Mouse (Mus musculus) liver, embryonic 15.5 days (tissue): Measurements from ENCODE around the gene Akap13. TPM values are rescaled to one million over a fixed set of nuclear protein-coding genes. Genes with fewer than 3 reads are reported as not detected.
A peak's percentile ranks its signal among the peaks of the same experiment; 100 is the strongest.
"Not testable (repeated sequence)": the region's sequence is repeated elsewhere in the genome, so short reads cannot be mapped to it uniquely, and the experiment has no call there.

ENCODE experiments used
- ATAC-seq: fragments of 200-750 bp; cut with Nextera tagmentation; 2 replicates; pipeline ENCODE4 v1.8.0; 2017; ENCODE audit warnings: moderate number of reproducible peaks, mild to moderate bottlenecking, moderate library complexity; ENCODE audit not compliant: insufficient read depth
- H3K27ac ChIP-seq: fragments of 300-500 bp; sonication (generic); replicated peaks from 2 replicates; pipeline ENCODE4 v1.5.1; 2015; ENCODE audit warnings: mild to moderate bottlenecking, inconsistent platforms
- H3K27me3 ChIP-seq: fragments of 300-500 bp; sonication (generic); 2 replicates; pipeline ENCODE4 v1.6.1; 2015; ENCODE audit warnings: mild to moderate bottlenecking, inconsistent platforms
- H3K36me3 ChIP-seq: fragments of 300-500 bp; sonication (generic); replicated peaks from 2 replicates; pipeline ENCODE4 v1.6.1; 2015; ENCODE audit warnings: moderate library complexity, mild to moderate bottlenecking, inconsistent platforms
- H3K4me1 ChIP-seq: fragments of 300-500 bp; sonication (generic); replicated peaks from 2 replicates; pipeline ENCODE4 v1.6.1; 2015; ENCODE audit warnings: inconsistent platforms
- H3K4me2 ChIP-seq: fragments of 300-500 bp; sonication (generic); 2 replicates; pipeline ENCODE4 v1.6.1; 2015; ENCODE audit warnings: moderate library complexity, mild to moderate bottlenecking, inconsistent platforms
- H3K4me3 ChIP-seq: fragments of 300-500 bp; sonication (generic); replicated peaks from 2 replicates; pipeline ENCODE4 v1.5.1; 2015; ENCODE audit warnings: mild to moderate bottlenecking, inconsistent platforms
- H3K9ac ChIP-seq: fragments of 300-500 bp; sonication (generic); 2 replicates; pipeline ENCODE4 v1.6.1; 2015; ENCODE audit warnings: moderate library complexity, mild to moderate bottlenecking, inconsistent platforms
- H3K9me3 ChIP-seq: fragments of 300-500 bp; sonication (generic); replicated peaks from 2 replicates; pipeline ENCODE4 v1.6.1; 2016; ENCODE audit warnings: inconsistent platforms
- WGBS: fragments of 180-500 bp; shearing (Covaris S2); methylation state at CpG from one replicate; pipeline ENCODE4 v1.1.7; 2015; ENCODE audit warnings: mixed read lengths; ENCODE audit not compliant: insufficient replicate concordance; 5-methylcytosine and 5-hydroxymethylcytosine counted together
- polyA plus RNA-seq: library from polyadenylated mRNA; unstranded; fragments of >200 nt; fragmentation: Nextera tagmentation; extraction: Ambion mirVana; gene quantifications from 2 replicates; pipeline ENCODE4 v1.2.1, GENCODE M21; 2015

Akap13 gene
- polyA plus RNA-seq, 1 experiment from 2014 or later, result 39.6 TPM

GRCm38 (mm10) chr7:75617246-75617645, 161.9 kb downstream of the Akap13 start:
- H3K27ac ChIP-seq, H3K4me3 ChIP-seq, H3K9ac ChIP-seq, H3K4me2 ChIP-seq, H3K9me3 ChIP-seq, H3K27me3 ChIP-seq, ATAC-seq: not testable (repeated sequence)
- WGBS, result 84% methylated on average over 4 of the region's 4 CpGs
- Histone ChIP-seq H3K36me3 (peaks cover 68% of the 10 kb centered on the region), H3K4me1 (peaks cover 62% of the 10 kb centered on the region)

- 84% methylated on average over 3 of the region's 3 CpGs for WGBS
- H3K4me3 ChIP-seq, result no peak overlapping the region
- no peak for ATAC-seq
- H3K36me3 ChIP-seq, result peaks cover 75% of the 10 kb centered on the region
- no peak overlapping the region for H3K4me2 ChIP-seq
- H3K4me1 ChIP-seq, result peaks cover 58% of the 10 kb centered on the region
- no peak overlapping the region for H3K27ac ChIP-seq
- H3K27me3 ChIP-seq, result no peaks in the 10 kb centered on the region
- no peaks in the 10 kb centered on the region for H3K9me3 ChIP-seq
- H3K9ac ChIP-seq, result no peak overlapping the region
Measured at GRCm38 (mm10) chr7:75618699-75619098, 163.4 kb downstream of the Akap13 start.

GRCm38 (mm10) chr7:75619875-75620274, 164.5 kb downstream of the Akap13 start:
- Histone ChIP-seq H3K9ac (no peak overlapping the region), H3K27ac (no peak overlapping the region), H3K4me1 (peaks cover 47% of the 10 kb centered on the region), H3K4me3 (no peak overlapping the region), H3K9me3 (no peaks in the 10 kb centered on the region), H3K4me2 (no peak overlapping the region), H3K27me3 (no peaks in the 10 kb centered on the region), H3K36me3 (peaks cover 76% of the 10 kb centered on the region)
- ATAC-seq, result no peak
- WGBS, result 89% methylated on average over 6 of the region's 6 CpGs

DNA sequence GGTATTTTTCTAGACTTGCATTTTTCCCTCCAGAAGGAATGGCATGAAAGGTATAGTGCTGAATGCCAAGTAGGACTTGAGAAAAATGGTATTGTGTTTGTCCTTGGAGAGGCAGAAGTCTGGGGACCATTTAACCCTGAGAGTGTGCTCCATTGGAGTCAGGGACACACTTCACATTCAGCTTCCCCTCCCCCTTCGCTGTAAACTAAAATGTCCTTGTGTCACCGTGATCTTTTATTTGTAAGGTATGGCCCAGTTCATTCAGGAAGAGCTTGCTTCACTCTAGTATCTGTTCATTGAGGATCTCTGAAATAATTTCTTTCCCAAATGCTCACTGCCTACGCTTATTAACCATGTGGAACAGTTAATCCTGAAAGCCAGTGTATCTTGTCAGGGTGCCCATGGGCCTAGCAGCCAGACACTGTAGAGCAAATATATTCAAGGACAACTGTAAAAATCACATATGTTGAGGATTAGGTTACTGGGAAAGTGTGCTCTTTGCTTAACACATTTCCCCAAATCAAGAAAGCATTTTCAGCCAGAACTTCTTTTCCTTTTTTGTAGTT, 165.1 kb downstream of the Akap13 start:
- no peak for ATAC-seq

DNA sequence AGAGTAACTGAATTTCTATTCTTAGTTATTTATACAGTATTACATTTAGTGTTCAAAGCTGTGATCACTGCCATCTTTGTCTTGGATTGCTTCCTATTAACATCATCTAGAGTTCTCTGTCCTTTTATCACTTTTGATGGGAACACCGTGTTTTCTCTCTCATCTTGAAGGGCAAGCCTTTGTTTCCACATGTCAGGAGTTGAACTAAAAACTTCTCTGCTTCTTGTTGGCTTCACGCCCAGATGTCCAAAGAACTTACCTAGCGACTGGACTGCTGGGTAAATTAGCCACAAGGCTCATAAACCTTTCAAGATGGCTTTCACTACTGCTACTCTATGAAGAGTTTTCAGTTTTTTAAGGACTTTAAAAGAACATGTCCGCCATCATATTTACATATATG, 165.6 kb downstream of the Akap13 start:
- Histone ChIP-seq H3K27me3 (no peaks in the 10 kb centered on the region), H3K36me3 (peaks cover 74% of the 10 kb centered on the region)
- WGBS, result 84% methylated on average over 4 of the region's 4 CpGs

More for the DNA sequence above, 165.1 kb downstream of the Akap13 start:
- H3K4me1 ChIP-seq, result peaks cover 42% of the 10 kb centered on the region
- H3K9ac ChIP-seq, result no peak overlapping the region
- no peak overlapping the region for H3K27ac ChIP-seq
- H3K4me2 ChIP-seq, result no peak overlapping the region
- H3K9me3 ChIP-seq, result no peaks in the 10 kb centered on the region
- H3K27me3 ChIP-seq, result no peaks in the 10 kb centered on the region
- peaks cover 74% of the 10 kb centered on the region for H3K36me3 ChIP-seq
- H3K4me3 ChIP-seq, result no peak overlapping the region
- WGBS, result 84% methylated on average over 3 of the region's 3 CpGs

GRCm38 (mm10) chr7:75627831-75628230, 172.5 kb downstream of the Akap13 start:
- Histone ChIP-seq H3K36me3 (peaks cover 36% of the 10 kb centered on the region), H3K27me3 (no peaks in the 10 kb centered on the region), H3K4me3 (no peak overlapping the region), H3K9ac (no peak overlapping the region), H3K4me1 (peaks cover 16% of the 10 kb centered on the region; the same call in 1 of the 2 replicates), H3K27ac (no peak overlapping the region), H3K9me3 (no peaks in the 10 kb centered on the region), H3K4me2 (no peak overlapping the region)
- 69% methylated on average over 2 of the region's 2 CpGs for WGBS
- no peak for ATAC-seq

More for the DNA sequence above, 165.6 kb downstream of the Akap13 start:
- peaks cover 39% of the 10 kb centered on the region for H3K4me1 ChIP-seq
- no peaks in the 10 kb centered on the region for H3K9me3 ChIP-seq
- H3K4me2 ChIP-seq, result no peak overlapping the region
- no peak for ATAC-seq
- H3K27ac ChIP-seq, result no peak overlapping the region
- H3K4me3 ChIP-seq, result no peak overlapping the region
- H3K9ac ChIP-seq, result no peak overlapping the region

GRCm38 (mm10) chr7:75629669-75630068, 174.3 kb downstream of the Akap13 start:
- 89% methylated on average over 4 of the region's 4 CpGs for WGBS
- no peak for ATAC-seq
- peaks cover 18% of the 10 kb centered on the region; the same call in 1 of the 2 replicates for H3K4me1 ChIP-seq

GRCm38 (mm10) chr7:75632941-75633340, 177.6 kb downstream of the Akap13 start:
- Histone ChIP-seq H3K4me2 (no peak overlapping the region), H3K27me3 (no peaks in the 10 kb centered on the region), H3K4me1 (peaks cover 11% of the 10 kb centered on the region; the same call in 1 of the 2 replicates), H3K9me3 (no peaks in the 10 kb centered on the region), H3K9ac (no peak overlapping the region), H3K36me3 (peaks cover 19% of the 10 kb centered on the region; the same call in 1 of the 2 replicates), H3K27ac (no peak overlapping the region), H3K4me3 (no peak overlapping the region)
- 55% methylated on average over 3 of the region's 3 CpGs for WGBS
- ATAC-seq, result no peak

More at GRCm38 (mm10) chr7:75629669-75630068, 174.3 kb downstream of the Akap13 start:
- no peak overlapping the region for H3K4me2 ChIP-seq
- H3K27me3 ChIP-seq, result no peaks in the 10 kb centered on the region
- no peak overlapping the region for H3K27ac ChIP-seq
- no peak overlapping the region for H3K4me3 ChIP-seq
- H3K9ac ChIP-seq, result no peak overlapping the region
- H3K36me3 ChIP-seq, result peaks cover 25% of the 10 kb centered on the region
- no peaks in the 10 kb centered on the region for H3K9me3 ChIP-seq

GRCm38 (mm10) chr7:75633393-75633792, 178.1 kb downstream of the Akap13 start:
- no peaks in the 10 kb centered on the region for H3K27me3 ChIP-seq

GRCm38 (mm10) chr7:75633807-75634526, 178.6 kb downstream of the Akap13 start:
- ATAC-seq, result no peak
- H3K4me1 ChIP-seq, result peaks cover 12% of the 10 kb centered on the region; the same call in 1 of the 2 replicates
- no peaks in the 10 kb centered on the region for H3K9me3 ChIP-seq
- no peak overlapping the region for H3K4me3 ChIP-seq
- H3K27ac ChIP-seq, result no peak overlapping the region
- H3K9ac ChIP-seq, result no peak overlapping the region
- H3K27me3 ChIP-seq, result no peaks in the 10 kb centered on the region
- no peak overlapping the region for H3K4me2 ChIP-seq
- WGBS, result 86% methylated on average over 7 of the region's 7 CpGs
- peaks cover 19% of the 10 kb centered on the region; the same call in 1 of the 2 replicates for H3K36me3 ChIP-seq

More at GRCm38 (mm10) chr7:75633393-75633792, 178.1 kb downstream of the Akap13 start:
- ATAC-seq, result no peak
- H3K4me2 ChIP-seq, result no peak overlapping the region
- no peak overlapping the region for H3K9ac ChIP-seq
- no peak overlapping the region for H3K4me3 ChIP-seq
- H3K36me3 ChIP-seq, result peaks cover 19% of the 10 kb centered on the region; the same call in 1 of the 2 replicates
- peaks cover 9% of the 10 kb centered on the region; the same call in 1 of the 2 replicates for H3K4me1 ChIP-seq
- no peaks in the 10 kb centered on the region for H3K9me3 ChIP-seq
- no peak overlapping the region for H3K27ac ChIP-seq

- Histone ChIP-seq H3K9ac (no peak overlapping the region), H3K4me3 (no peak overlapping the region), H3K9me3 (no peaks in the 10 kb centered on the region), H3K27ac (0 out of 2 replicates have a peak overlapping the region, but pooled peaks have one; percentile 30), H3K36me3 (peaks cover 14% of the 10 kb centered on the region), H3K27me3 (no peaks in the 10 kb centered on the region), H3K4me2 (no peak overlapping the region), H3K4me1 (peaks cover 35% of the 10 kb centered on the region)
- 24% methylated on average over 3 of the region's 3 CpGs for WGBS
- ATAC-seq, result no peak
Measured at GRCm38 (mm10) chr7:75638769-75639168, 183.4 kb downstream of the Akap13 start.
